Mouse (Mus musculus) C2C12 (cell line): ENCODE results near the gene Lasp1. TPM values are rescaled to one million over a fixed set of nuclear protein-coding genes. Genes with fewer than 3 reads are reported as not detected.

Experiments
- H3K27me3 ChIP-seq: one replicate; pipeline ENCODE4 v1.6.1; 2011; ENCODE audit not compliant: control insufficient read depth, insufficient read depth, insufficient read length
- H3K36me3 ChIP-seq: one replicate; pipeline ENCODE4 v1.6.1; 2011; ENCODE audit not compliant: control insufficient read depth, insufficient read depth
- H3K4me3 ChIP-seq: one replicate; pipeline ENCODE4 v1.5.1; 2011; ENCODE audit warnings: mild to moderate bottlenecking, control low read depth; ENCODE audit not compliant: poor library complexity, insufficient read depth, severe bottlenecking
- H3K79me2 ChIP-seq: one replicate; pipeline ENCODE4 v1.6.1; 2011; ENCODE audit not compliant: control insufficient read depth, insufficient read depth
- H3K79me3 ChIP-seq: one replicate; pipeline ENCODE4 v1.6.1; 2011; ENCODE audit warnings: low read depth, control low read depth
- H3ac ChIP-seq: one replicate; pipeline ENCODE3; 2011; ENCODE audit warnings: low read depth; ENCODE audit not compliant: control insufficient read depth, insufficient read length
- CEBPB ChIP-seq: IDR thresholded peaks from one replicate; pipeline ENCODE4 v1.6.1; 2011; ENCODE audit warnings: low read depth, mild to moderate bottlenecking, control low read depth, moderate library complexity
- CTCF ChIP-seq: IDR thresholded peaks from one replicate; pipeline ENCODE4 v1.5.1; 2011; ENCODE audit not compliant: control insufficient read depth, insufficient read depth, insufficient read length
- FOSL1 ChIP-seq: IDR thresholded peaks from one replicate; pipeline ENCODE4 v1.8.0; 2011; ENCODE audit warnings: mild to moderate bottlenecking, low read length; ENCODE audit not compliant: poor library complexity, insufficient read depth, severe bottlenecking
- MAX ChIP-seq: IDR thresholded peaks from one replicate; pipeline ENCODE4 v1.6.1; 2011; ENCODE audit warnings: mild to moderate bottlenecking, control low read depth
- MYOD1 ChIP-seq: IDR thresholded peaks from one replicate; pipeline ENCODE4 v1.6.1; 2011; ENCODE audit warnings: low read depth; ENCODE audit not compliant: control insufficient read depth, insufficient read length
- MYOG ChIP-seq: IDR thresholded peaks from one replicate; pipeline ENCODE4 v1.6.1; 2011; ENCODE audit not compliant: control insufficient read depth, insufficient read length; ENCODE audit errors: extremely low read depth
- USF1 ChIP-seq: IDR thresholded peaks from one replicate; pipeline ENCODE4 v1.6.1; 2011; ENCODE audit warnings: low read depth, mild to moderate bottlenecking, control low read depth, moderate library complexity
- polyA plus RNA-seq: library from polyadenylated mRNA; unstranded; fragments of >200 nt; fragmentation: generic; extraction: Trizol; gene quantifications from one replicate; pipeline ENCODE4 v1.2.1, GENCODE M21; 2012; ENCODE audit warnings: missing spikeins

The Lasp1 gene
- polyA plus RNA-seq, 1 experiment = 219 TPM

DNA sequence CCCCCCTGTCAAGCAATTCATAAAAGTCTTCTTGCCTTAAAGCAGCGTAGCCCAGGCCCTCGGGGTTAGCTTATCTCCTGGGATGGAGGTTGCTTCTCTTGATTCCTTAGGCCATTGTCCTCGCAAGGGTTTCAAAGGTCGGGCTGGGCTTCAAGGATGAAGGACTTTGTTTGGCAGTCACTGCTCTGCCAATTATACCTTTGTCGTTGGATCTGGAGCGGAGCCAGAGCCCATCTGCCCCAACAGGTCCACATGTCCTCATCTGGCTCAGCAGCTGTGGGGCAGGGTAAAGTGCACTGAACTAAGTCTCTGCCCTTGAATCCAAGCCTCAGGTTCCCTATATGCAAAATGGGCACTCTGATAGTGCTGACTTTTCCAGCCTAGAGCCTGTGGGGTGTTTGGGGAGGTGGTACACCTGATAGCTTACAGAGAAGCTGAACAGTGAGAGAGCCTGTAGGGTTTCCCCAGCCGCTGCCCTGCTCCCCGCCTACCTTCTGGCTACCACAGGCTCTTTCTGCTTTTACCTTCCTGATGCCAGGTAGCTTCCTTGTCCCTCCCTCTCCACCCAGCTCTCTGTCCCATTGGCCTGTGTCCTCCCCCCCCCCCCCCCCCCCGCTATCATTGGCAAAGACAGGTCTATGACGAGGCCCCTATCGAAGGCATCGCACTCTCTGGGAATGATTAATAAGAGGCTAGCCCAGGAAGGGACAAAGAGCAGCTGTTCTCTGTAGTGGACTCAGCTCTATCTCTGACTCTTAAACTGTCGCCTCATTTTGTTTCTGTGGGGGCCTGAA is 13.0 kb downstream of the Lasp1 start:
- H3ac ChIP-seq = no peak overlapping the region
- no peak for TF ChIP-seq MYOD1
- no peak for TF ChIP-seq MYOG
- no peak for TF ChIP-seq CTCF
- H3K79me3 ChIP-seq = peaks cover 86% of the 10 kb centered on the region
- H3K4me3 ChIP-seq = no peak overlapping the region
- no peaks in the 10 kb centered on the region for H3K27me3 ChIP-seq
- peaks cover 97% of the 10 kb centered on the region for H3K36me3 ChIP-seq
- H3K79me2 ChIP-seq = peaks cover 100% of the 10 kb centered on the region

DNA sequence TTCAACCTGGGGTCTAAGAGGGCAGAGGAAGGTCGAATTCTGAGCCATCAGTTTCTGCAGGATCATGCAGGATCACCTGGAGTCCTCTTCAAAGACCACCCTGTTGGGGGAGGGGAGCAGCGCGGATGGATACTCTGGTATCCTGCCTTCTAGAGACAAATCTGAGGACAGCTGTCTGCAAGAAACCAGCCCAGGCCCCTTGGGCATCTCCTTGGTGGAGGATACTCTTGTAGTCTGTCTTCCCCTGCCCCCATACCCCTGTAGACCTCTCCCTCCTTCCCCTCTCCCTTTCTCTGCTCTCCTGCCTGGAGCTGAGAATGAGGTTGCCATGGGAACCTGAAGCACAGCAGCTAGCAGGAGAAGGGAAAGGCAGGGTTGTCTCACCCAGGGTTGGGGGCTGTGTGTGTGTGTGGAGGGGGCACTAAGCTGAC is 13.7 kb downstream of the Lasp1 start:
- Histone ChIP-seq H3K4me3 (no peak overlapping the region), H3K36me3 (peaks cover 97% of the 10 kb centered on the region)

DNA sequence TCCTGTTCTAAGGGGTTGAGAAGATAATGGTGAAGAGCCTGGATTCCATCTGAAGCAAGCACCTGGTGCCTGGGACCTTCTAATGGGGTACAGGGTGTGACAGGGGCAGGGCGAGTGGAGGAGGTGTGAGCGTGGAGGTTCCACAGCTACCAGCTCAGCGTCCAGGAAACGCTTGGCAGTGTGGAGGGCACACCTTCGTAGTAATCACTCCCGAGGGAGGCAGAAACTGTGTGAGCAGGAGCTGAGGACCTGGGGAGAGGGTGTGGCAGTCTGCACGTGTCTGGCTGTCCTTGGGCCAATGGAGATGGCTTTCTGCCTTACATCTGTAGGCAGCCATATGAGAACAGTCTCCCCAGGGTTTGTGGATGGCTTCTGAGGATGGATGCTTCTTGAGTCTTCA is 14.3 kb downstream of the Lasp1 start:
- H3K79me2 ChIP-seq = peaks cover 100% of the 10 kb centered on the region
- no peaks in the 10 kb centered on the region for H3K27me3 ChIP-seq
- H3K79me3 ChIP-seq = peaks cover 95% of the 10 kb centered on the region
- no peak overlapping the region for H3K4me3 ChIP-seq
- TF ChIP-seq CEBPB (no peak), MYOD1 (no peak), MAX (no peak), FOSL1 (no peak), USF1 (no peak), MYOG (no peak), CTCF (no peak)
- no peak overlapping the region for H3ac ChIP-seq
- H3K36me3 ChIP-seq = peaks cover 100% of the 10 kb centered on the region

More for the DNA sequence above, 13.7 kb downstream of the Lasp1 start:
- Histone ChIP-seq H3K79me3 (peaks cover 90% of the 10 kb centered on the region), H3K79me2 (peaks cover 100% of the 10 kb centered on the region), H3ac (no peak overlapping the region), H3K27me3 (no peaks in the 10 kb centered on the region)
- TF ChIP-seq CEBPB (no peak), USF1 (no peak), MAX (no peak)

DNA sequence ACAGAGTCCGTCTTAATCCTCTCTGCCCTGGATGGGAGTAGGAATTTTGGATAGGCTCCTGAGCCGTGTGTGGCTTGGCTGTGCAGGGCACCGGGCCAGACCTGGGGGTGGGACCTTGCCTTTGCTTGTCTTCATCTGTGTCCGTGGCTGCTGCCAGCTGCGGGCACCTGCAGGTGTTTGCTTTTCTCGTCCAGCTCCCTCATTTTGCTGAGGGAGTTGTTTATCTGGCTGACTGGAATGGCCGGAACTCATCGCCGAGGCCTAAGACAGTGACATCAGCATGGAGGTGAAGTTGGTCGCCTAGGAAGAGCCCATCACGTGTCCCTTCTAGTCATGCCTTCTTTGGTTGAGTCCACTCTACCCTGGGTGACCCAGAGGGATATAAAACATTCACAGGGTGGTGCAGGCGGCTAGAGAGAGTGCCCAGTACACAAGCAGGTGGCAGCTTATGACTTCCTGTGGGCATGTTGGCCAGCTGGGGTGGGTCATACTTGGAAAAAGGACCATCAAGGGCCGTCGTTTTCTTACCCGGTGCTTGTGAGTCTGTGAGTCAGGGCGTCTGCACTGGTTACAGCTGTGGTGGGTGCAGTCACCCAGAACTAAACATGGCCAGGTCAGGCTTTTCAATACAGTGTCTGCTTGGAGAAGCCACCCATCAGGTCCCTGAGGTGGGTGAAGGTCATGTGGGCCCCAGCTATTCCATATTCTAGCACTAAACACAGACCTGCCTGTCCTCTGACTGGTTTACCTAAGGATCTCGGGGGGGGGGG is 15.1 kb downstream of the Lasp1 start:
- Histone ChIP-seq H3ac (no peak overlapping the region), H3K79me3 (peaks cover 96% of the 10 kb centered on the region), H3K4me3 (no peak overlapping the region), H3K79me2 (peaks cover 100% of the 10 kb centered on the region), H3K36me3 (peaks cover 99% of the 10 kb centered on the region), H3K27me3 (no peaks in the 10 kb centered on the region)
- peak; percentile 73 for TF ChIP-seq USF1
- TF ChIP-seq CTCF = no peak

DNA sequence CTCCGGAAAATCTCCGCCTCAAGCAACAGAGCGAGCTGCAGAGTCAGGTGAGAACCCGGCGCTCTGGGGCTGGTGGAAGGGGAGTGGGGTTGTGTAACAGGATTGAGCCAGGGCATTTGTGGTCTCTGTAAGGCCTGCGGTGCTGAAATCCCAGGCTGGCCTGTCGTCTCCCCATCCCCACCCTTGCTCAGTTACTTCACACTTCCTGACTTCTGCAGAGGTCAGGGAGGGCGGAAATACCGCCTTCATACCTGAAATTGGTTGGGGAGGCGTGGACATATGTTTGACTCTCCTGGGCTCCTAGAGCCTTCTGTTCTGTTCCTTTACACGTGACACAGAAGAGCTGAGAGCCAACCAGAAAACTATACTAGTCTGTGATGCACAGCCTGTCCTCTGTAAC is 16.9 kb downstream of the Lasp1 start:
- H3K27me3 ChIP-seq = no peaks in the 10 kb centered on the region
- peaks cover 100% of the 10 kb centered on the region for H3K79me2 ChIP-seq
- peaks cover 93% of the 10 kb centered on the region for H3K79me3 ChIP-seq
- no peak overlapping the region for H3K4me3 ChIP-seq
- peaks cover 99% of the 10 kb centered on the region for H3K36me3 ChIP-seq
- TF ChIP-seq MYOD1 = no peak
- no peak for TF ChIP-seq CEBPB
- TF ChIP-seq MAX = no peak
- TF ChIP-seq FOSL1 = no peak
- TF ChIP-seq CTCF = no peak
- TF ChIP-seq MYOG = no peak
- H3ac ChIP-seq = no peak overlapping the region

DNA sequence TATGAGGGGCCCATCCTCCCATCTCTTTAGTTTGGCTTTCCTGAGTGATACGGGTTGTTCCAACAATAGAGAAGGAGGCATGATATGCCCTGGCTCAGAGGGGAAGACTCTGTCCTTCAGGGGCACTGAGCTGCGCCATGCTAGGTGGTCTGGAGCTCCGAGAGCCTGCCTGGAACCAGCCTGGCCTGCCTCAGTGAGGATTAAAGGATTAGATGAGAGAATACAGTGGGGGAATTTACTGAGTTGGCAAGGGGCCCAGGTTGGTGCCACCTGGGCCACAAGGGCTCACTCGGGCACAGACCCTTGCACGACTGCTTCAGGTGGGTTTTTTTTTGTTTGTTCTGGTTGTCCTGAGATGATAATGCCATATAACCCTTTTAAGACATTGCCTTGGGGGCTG is 17.4 kb downstream of the Lasp1 start:
- no peak overlapping the region for H3K4me3 ChIP-seq
- H3K27me3 ChIP-seq = no peaks in the 10 kb centered on the region
- no peak overlapping the region for H3ac ChIP-seq
- H3K79me3 ChIP-seq = peaks cover 90% of the 10 kb centered on the region
- peaks cover 100% of the 10 kb centered on the region for H3K79me2 ChIP-seq
- H3K36me3 ChIP-seq = peaks cover 99% of the 10 kb centered on the region
- TF ChIP-seq CEBPB (no peak), MYOG (no peak), MAX (no peak), FOSL1 (no peak), CTCF (no peak)
